ENCODE assay signal across 8 mouse cellular contexts in genomic region chr17:79713276-79713642, GRCm38 (mm10). TPM values are rescaled to one million over a fixed set of nuclear protein-coding genes. Genes with fewer than 3 reads are reported as not detected.
DNase-seq lines count a peak whose midpoint lies in the region; ATAC-seq lines count a peak whose summit lies in the region.

No protein-coding gene starts in this region.

- no peak for ATAC-seq in kidney, embryonic 14.5 days (ENCODE audit: low FRiP score, low TSS enrichment)
- ATAC-seq in hematopoietic stem cell, adult 5-6 weeks (replicated peaks in 1 of 2; ENCODE audit: insufficient read depth in 1 of 2, low FRiP score in 2 of 2, low TSS enrichment in 1 of 2, low read depth in 1 of 2, poor library complexity in 2 of 2, severe bottlenecking in 2 of 2), result peak; percentile 8 to 25; a peak in 1 of 4 replicates

- peak overlapping the region; percentile 49 for H3K4me3 ChIP-seq in kidney, embryonic 14.5 days (ENCODE audit: low read length)
- peak overlapping the region; percentile 83 for H3K4me3 ChIP-seq in megakaryocyte, embryonic 14.5 days (replicated peaks)

- H3K9ac ChIP-seq in kidney, embryonic 14.5 days (ENCODE audit: low read depth, low read length), result peak overlapping the region; percentile 60

- peaks cover 22% of the 10 kb centered on the region for H3K27me3 ChIP-seq in kidney, embryonic 14.5 days (ENCODE audit: control insufficient read depth, insufficient read depth, low read length)
- H3K27me3 ChIP-seq in megakaryocyte, embryonic 14.5 days (replicated peaks), result peaks cover 76% of the 10 kb centered on the region

- peak overlapping the region; percentile 88 for H3K4me2 ChIP-seq in kidney, embryonic 14.5 days (replicated peaks; ENCODE audit: low read depth, low read length)

- H3K36me3 ChIP-seq in kidney, embryonic 14.5 days (ENCODE audit: control insufficient read depth, insufficient read depth, low read length), result no peaks in the 10 kb centered on the region
- H3K36me3 ChIP-seq in megakaryocyte, embryonic 14.5 days (replicated peaks; ENCODE audit: low read length), result no peaks in the 10 kb centered on the region

- no peaks in the 10 kb centered on the region for H3K9me3 ChIP-seq in kidney, embryonic 14.5 days (ENCODE audit: control insufficient read depth, low read length)
- peaks cover 10% of the 10 kb centered on the region; the same call in 1 of the 2 replicates for H3K9me3 ChIP-seq in megakaryocyte, embryonic 14.5 days

- peaks cover 13% of the 10 kb centered on the region; the same call in 1 of the 2 replicates for H3K4me1 ChIP-seq in kidney, embryonic 14.5 days (ENCODE audit: control insufficient read depth, insufficient read depth, low read length)
- H3K4me1 ChIP-seq in megakaryocyte, embryonic 14.5 days, result peaks cover 32% of the 10 kb centered on the region

- DNase-seq in kidney, adult 8-10 months, result no peak
- DNase-seq in embryo, embryonic 10.5 days (ENCODE audit: low spot score), result peak; percentile 61
- DNase-seq in right cerebral cortex, postnatal 14 days, result no peak
- DNase-seq in layer of hippocampus, postnatal 10 days (ENCODE audit: low spot score in 2 of 2), result no peak
- DNase-seq in layer of hippocampus, adult 9-11 months, result no peak

- H3K27ac ChIP-seq in kidney, embryonic 14.5 days (ENCODE audit: low read depth, low read length), result no peak overlapping the region

- 1% methylated on average over 24 of the region's 24 CpGs for WGBS in kidney, embryonic 14.5 days

RNA-seq across cellular contexts. Expression of gene Cyp1b1, which starts 1.6 kb away (rescaled TPM):
- polyA plus RNA-seq in kidney, embryonic 14.5 days (2014; fragmentation: Nextera tagmentation; extraction: Ambion mirVana), result 9.0 and 16.5 TPM in 2 replicates
- 0.69 TPM in 1 of 2 replicates, not detected in the other for total RNA-seq in hematopoietic stem cell, adult 5-6 weeks (2017)
- 0.80 TPM in 1 of 2 replicates, not detected in the other for polyA plus RNA-seq in megakaryocyte, embryonic 14.5 days (2012; ENCODE audit: insufficient read depth, low replicate concordance)
- 1 to 10 TPM; 6.0 to 6.1 TPM for total RNA-seq in layer of hippocampus, postnatal 10 days (2021)
